Mouse (Mus musculus): Measurements from ENCODE around the gene Nop16. TPM values are rescaled to one million over a fixed set of nuclear protein-coding genes. Genes with fewer than 3 reads are reported as not detected.
"Not testable (repeated sequence)": the region's sequence is repeated elsewhere in the genome, so short reads cannot be mapped to it uniquely, and the experiment has no call there.

Nop16 gene
- polyA plus RNA-seq, 1 experiment: 10.7 TPM

DNA sequence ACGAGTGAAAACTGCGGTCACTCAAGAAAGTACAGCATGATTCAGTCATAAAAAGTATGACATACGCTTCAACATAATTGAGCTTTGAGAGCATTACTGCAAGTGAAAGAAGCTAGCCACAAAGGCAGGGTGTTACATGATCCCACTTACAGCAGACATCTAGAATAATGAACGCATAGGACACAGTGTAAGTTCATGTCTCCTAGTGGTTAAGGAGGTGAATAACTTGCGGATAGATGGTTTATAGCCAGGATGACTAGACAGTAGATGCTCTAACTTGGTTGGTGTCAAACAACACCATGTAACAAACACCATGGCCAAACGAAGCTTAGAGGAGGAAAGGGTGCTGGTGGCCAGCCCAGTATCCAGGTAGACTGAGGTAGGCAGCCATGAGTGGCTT, 27.1 kb upstream of the Nop16 start:
- Histone ChIP-seq H3K4me1 (ENCODE audit: control insufficient read depth, insufficient read depth, low read length) (peaks cover 5% of the 10 kb centered on the region), H3K27me3 (ENCODE audit: control insufficient read depth, insufficient read depth, low read length) (no peaks in the 10 kb centered on the region), H3K4me3 (ENCODE audit: control insufficient read depth, low read depth, low read length) (no peak overlapping the region), H3K36me3 (ENCODE audit: control insufficient read depth, insufficient read depth, low read length) (no peaks in the 10 kb centered on the region), H3K27ac (ENCODE audit: control insufficient read depth, insufficient read depth, low read depth, low read length) (no peak overlapping the region)
- TF ChIP-seq POLR2A (IDR thresholded peaks at IDR 0.05; ENCODE audit: control insufficient read depth, low read depth, low read length) (no peak), CTCF (IDR thresholded peaks at IDR 0.05; ENCODE audit: control insufficient read depth, insufficient read depth, insufficient replicate concordance, low read depth, low read length) (no peak)

- H3K4me1 ChIP-seq (ENCODE audit: control insufficient read depth, insufficient read depth, low read length): peaks cover 5% of the 10 kb centered on the region
- no peaks in the 10 kb centered on the region for H3K27me3 ChIP-seq (ENCODE audit: control insufficient read depth, insufficient read depth, low read length)
- H3K27ac ChIP-seq (ENCODE audit: control insufficient read depth, insufficient read depth, low read depth, low read length): no peak overlapping the region
- TF ChIP-seq CTCF (IDR thresholded peaks at IDR 0.05; ENCODE audit: control insufficient read depth, insufficient read depth, insufficient replicate concordance, low read depth, low read length) (no peak), POLR2A (IDR thresholded peaks at IDR 0.05; ENCODE audit: control insufficient read depth, low read depth, low read length) (no peak)
- H3K36me3 ChIP-seq (ENCODE audit: control insufficient read depth, insufficient read depth, low read length): no peaks in the 10 kb centered on the region
- no peak overlapping the region for H3K4me3 ChIP-seq (ENCODE audit: control insufficient read depth, low read depth, low read length)
Observed at GRCm38 (mm10) chr13:54616307-54616706, 26.4 kb upstream of the Nop16 start.

GRCm38 (mm10) chr13:54613141-54613540, 23.3 kb upstream of the Nop16 start:
- H3K27me3 ChIP-seq (ENCODE audit: control insufficient read depth, insufficient read depth, low read length); H3K4me3 ChIP-seq (ENCODE audit: control insufficient read depth, low read depth, low read length); H3K36me3 ChIP-seq (ENCODE audit: control insufficient read depth, insufficient read depth, low read length); H3K27ac ChIP-seq (ENCODE audit: control insufficient read depth, insufficient read depth, low read depth, low read length): not testable (repeated sequence)
- H3K4me1 ChIP-seq (ENCODE audit: control insufficient read depth, insufficient read depth, low read length): peaks cover 13% of the 10 kb centered on the region

DNA sequence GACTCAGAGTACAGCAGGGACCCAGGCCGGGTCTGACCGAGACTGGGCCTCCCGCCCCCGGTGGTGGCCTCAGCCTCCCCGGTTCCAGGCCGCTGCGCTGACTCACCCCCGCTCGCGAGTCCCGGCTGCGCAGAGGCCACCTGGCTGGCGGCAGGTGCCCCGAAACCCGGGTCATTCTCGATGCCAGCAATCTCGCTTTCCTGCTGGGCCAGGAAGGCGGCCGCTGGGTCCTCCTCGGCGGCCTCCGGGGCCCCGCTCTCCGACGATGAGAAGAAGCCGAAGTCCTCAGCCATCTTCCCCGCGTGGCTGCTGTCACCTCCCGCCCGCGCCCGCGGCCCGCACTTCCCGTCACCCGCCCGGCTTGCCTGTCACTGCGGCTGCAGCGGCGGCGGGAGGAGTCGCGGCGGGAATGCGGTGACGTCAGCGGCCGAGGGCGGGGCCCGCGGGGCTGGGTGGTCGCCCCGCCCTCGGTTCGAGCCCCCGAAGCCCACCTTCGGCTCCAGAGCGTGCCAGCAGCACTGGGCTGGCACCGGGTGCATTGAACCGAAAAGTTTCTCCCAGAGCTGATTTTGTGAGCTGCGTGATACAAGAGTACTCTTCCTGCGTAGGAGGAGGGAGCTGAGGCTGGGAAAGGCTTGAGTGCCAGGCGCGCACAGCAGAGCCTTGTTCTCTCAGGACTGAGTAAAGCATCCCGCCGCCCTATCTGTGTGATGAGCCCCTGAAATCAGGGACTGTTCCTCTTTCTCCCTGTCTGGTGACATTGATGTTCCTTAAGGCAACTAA, 21.3 kb upstream of the Nop16 start, which contains the start of gene Cltb:
Gene Cltb (minus strand): TSS at position 373 of the 783 bp plus-strand sequence.
- H3K27me3 ChIP-seq (ENCODE audit: control insufficient read depth, insufficient read depth, low read length): no peaks in the 10 kb centered on the region
- H3K27ac ChIP-seq (ENCODE audit: control insufficient read depth, insufficient read depth, low read depth, low read length): peak within 1 kb of the TSS; percentile 59; the same call in 1 of the 2 replicates

DNA sequence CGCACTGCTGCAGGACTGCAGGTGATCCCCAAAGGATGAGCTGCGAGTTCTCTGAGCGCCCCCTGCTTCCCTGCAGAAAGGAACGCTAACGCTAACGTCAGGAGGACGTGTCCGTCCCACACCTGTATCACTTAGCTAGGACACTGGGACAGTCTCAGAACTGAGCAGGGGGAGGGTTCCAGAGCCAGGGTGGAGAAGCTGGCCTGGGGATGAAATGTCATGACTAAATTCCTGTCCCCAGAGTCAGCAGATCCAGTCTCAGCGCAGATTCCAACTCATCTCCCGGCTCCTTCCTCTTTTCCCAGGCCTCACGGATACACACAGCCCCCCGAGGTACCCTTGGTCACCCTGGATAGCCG, 20.7 kb upstream of the Nop16 start:
- peak overlapping the region; percentile 75 for H3K4me3 ChIP-seq (ENCODE audit: control insufficient read depth, low read depth, low read length)
- H3K36me3 ChIP-seq (ENCODE audit: control insufficient read depth, insufficient read depth, low read length): no peaks in the 10 kb centered on the region
- H3K4me1 ChIP-seq (ENCODE audit: control insufficient read depth, insufficient read depth, low read length): peaks cover 13% of the 10 kb centered on the region
- no peaks in the 10 kb centered on the region for H3K27me3 ChIP-seq (ENCODE audit: control insufficient read depth, insufficient read depth, low read length)
- H3K27ac ChIP-seq (ENCODE audit: control insufficient read depth, insufficient read depth, low read depth, low read length): peak overlapping the region; percentile 59; the same call in 1 of the 2 replicates
- TF ChIP-seq CTCF (IDR thresholded peaks at IDR 0.05; ENCODE audit: control insufficient read depth, insufficient read depth, insufficient replicate concordance, low read depth, low read length) (no peak), POLR2A (IDR thresholded peaks at IDR 0.05; ENCODE audit: control insufficient read depth, low read depth, low read length) (no peak)

More for the DNA sequence above, 21.3 kb upstream of the Nop16 start, which contains the start of gene Cltb:
- H3K36me3 ChIP-seq (ENCODE audit: control insufficient read depth, insufficient read depth, low read length): no peaks in the 10 kb centered on the region
- H3K4me3 ChIP-seq (ENCODE audit: control insufficient read depth, low read depth, low read length): peak within 1 kb of the TSS; percentile 75
- peaks cover 13% of the 10 kb centered on the region for H3K4me1 ChIP-seq (ENCODE audit: control insufficient read depth, insufficient read depth, low read length)
- TF ChIP-seq CTCF (IDR thresholded peaks at IDR 0.05; ENCODE audit: control insufficient read depth, insufficient read depth, insufficient replicate concordance, low read depth, low read length): no peak
- 0 out of 2 replicates have a peak, but pooled peaks have one; percentile 33 for TF ChIP-seq POLR2A (IDR thresholded peaks at IDR 0.05; ENCODE audit: control insufficient read depth, low read depth, low read length)

- TF ChIP-seq CTCF (IDR thresholded peaks at IDR 0.05; ENCODE audit: control insufficient read depth, insufficient read depth, insufficient replicate concordance, low read depth, low read length) (no peak), POLR2A (IDR thresholded peaks at IDR 0.05; ENCODE audit: control insufficient read depth, low read depth, low read length) (no peak)
- Histone ChIP-seq H3K27ac (ENCODE audit: control insufficient read depth, insufficient read depth, low read depth, low read length) (peak overlapping the region; percentile 23; the same call in 1 of the 2 replicates), H3K36me3 (ENCODE audit: control insufficient read depth, insufficient read depth, low read length) (no peaks in the 10 kb centered on the region), H3K4me1 (ENCODE audit: control insufficient read depth, insufficient read depth, low read length) (peaks cover 13% of the 10 kb centered on the region), H3K27me3 (ENCODE audit: control insufficient read depth, insufficient read depth, low read length) (no peaks in the 10 kb centered on the region), H3K4me3 (ENCODE audit: control insufficient read depth, low read depth, low read length) (no peak overlapping the region)
Observed at GRCm38 (mm10) chr13:54609301-54609700, 19.4 kb upstream of the Nop16 start.

GRCm38 (mm10) chr13:54608666-54609065, 18.8 kb upstream of the Nop16 start:
- H3K27ac ChIP-seq (ENCODE audit: control insufficient read depth, insufficient read depth, low read depth, low read length): peak overlapping the region; percentile 23; the same call in 1 of the 2 replicates
- H3K27me3 ChIP-seq (ENCODE audit: control insufficient read depth, insufficient read depth, low read length): no peaks in the 10 kb centered on the region

More at GRCm38 (mm10) chr13:54608666-54609065, 18.8 kb upstream of the Nop16 start:
- H3K4me3 ChIP-seq (ENCODE audit: control insufficient read depth, low read depth, low read length): no peak overlapping the region
- H3K36me3 ChIP-seq (ENCODE audit: control insufficient read depth, insufficient read depth, low read length): no peaks in the 10 kb centered on the region
- H3K4me1 ChIP-seq (ENCODE audit: control insufficient read depth, insufficient read depth, low read length): peaks cover 13% of the 10 kb centered on the region
- TF ChIP-seq POLR2A (IDR thresholded peaks at IDR 0.05; ENCODE audit: control insufficient read depth, low read depth, low read length) (no peak), CTCF (IDR thresholded peaks at IDR 0.05; ENCODE audit: control insufficient read depth, insufficient read depth, insufficient replicate concordance, low read depth, low read length) (no peak)

Data from testis, adult 2 months (tissue).